Mouse (Mus musculus) kidney, embryonic 14.5 days (tissue): Measurements from ENCODE around the gene Homer2. TPM values are rescaled to one million over a fixed set of nuclear protein-coding genes. Genes with fewer than 3 reads are reported as not detected.

Source experiments
- ATAC-seq: fragments of 200-750 bp; cut with Nextera tagmentation; 2 replicates; pipeline ENCODE4 v1.8.0; 2017; ENCODE audit warnings: moderate number of reproducible peaks, mild to moderate bottlenecking, moderate TSS enrichment, moderate library complexity; ENCODE audit not compliant: low FRiP score, low TSS enrichment
- H3K27ac ChIP-seq: fragments of 300-500 bp; sonication (generic); 2 replicates; pipeline ENCODE4 v1.5.1; 2014; ENCODE audit warnings: low read depth, mild to moderate bottlenecking, low read length, moderate library complexity, mixed read lengths
- H3K27me3 ChIP-seq: fragments of 300-500 bp; sonication (generic); 2 replicates; pipeline ENCODE4 v1.6.1; 2014; ENCODE audit warnings: mild to moderate bottlenecking, low read length; ENCODE audit not compliant: control insufficient read depth, insufficient read depth
- H3K36me3 ChIP-seq: fragments of 300-500 bp; sonication (generic); 2 replicates; pipeline ENCODE4 v1.6.1; 2014; ENCODE audit warnings: low read length, mixed read lengths; ENCODE audit not compliant: control insufficient read depth, insufficient read depth
- H3K4me1 ChIP-seq: fragments of 300-500 bp; sonication (generic); 2 replicates; pipeline ENCODE4 v1.6.1; 2014; ENCODE audit warnings: low read length, mixed read lengths; ENCODE audit not compliant: control insufficient read depth, insufficient read depth
- H3K4me2 ChIP-seq: fragments of 300-500 bp; sonication (generic); replicated peaks from 2 replicates; pipeline ENCODE4 v1.6.1; 2014; ENCODE audit warnings: low read depth, mild to moderate bottlenecking, low read length
- H3K4me3 ChIP-seq: fragments of 300-500 bp; sonication (generic); 2 replicates; pipeline ENCODE4 v1.5.1; 2014; ENCODE audit warnings: mild to moderate bottlenecking, low read length
- H3K9ac ChIP-seq: fragments of 300-500 bp; sonication (generic); 2 replicates; pipeline ENCODE4 v1.6.1; 2014; ENCODE audit warnings: low read depth, mild to moderate bottlenecking, low read length, moderate library complexity
- H3K9me3 ChIP-seq: fragments of 300-500 bp; sonication (generic); 2 replicates; pipeline ENCODE4 v1.6.1; 2016; ENCODE audit warnings: low read length; ENCODE audit not compliant: control insufficient read depth
- WGBS: fragments of 180-500 bp; shearing (Covaris S2); extraction: QIAGEN DNeasy Blood & Tissue Kit; methylation state at CpG from one replicate; pipeline ENCODE4 v1.1.7; 2014; 5-methylcytosine and 5-hydroxymethylcytosine counted together
- polyA plus RNA-seq: library from polyadenylated mRNA; unstranded; fragments of >200 nt; fragmentation: Nextera tagmentation; extraction: Ambion mirVana; gene quantifications from 2 replicates; pipeline ENCODE4 v1.2.1, GENCODE M21; 2014

Homer2 gene
- polyA plus RNA-seq, 1 experiment from 2014 or later: 14.5 TPM

GRCm38 (mm10) chr7:81569851-81570250 lies 137.5 kb downstream of the Homer2 start:
- no peak for ATAC-seq
- H3K4me1 ChIP-seq: 0 out of 2 replicates have a peak, but pooled peaks cover 6% of the 10 kb centered on the region
- WGBS: 100% methylated on average over 1 of the region's 1 CpGs

DNA sequence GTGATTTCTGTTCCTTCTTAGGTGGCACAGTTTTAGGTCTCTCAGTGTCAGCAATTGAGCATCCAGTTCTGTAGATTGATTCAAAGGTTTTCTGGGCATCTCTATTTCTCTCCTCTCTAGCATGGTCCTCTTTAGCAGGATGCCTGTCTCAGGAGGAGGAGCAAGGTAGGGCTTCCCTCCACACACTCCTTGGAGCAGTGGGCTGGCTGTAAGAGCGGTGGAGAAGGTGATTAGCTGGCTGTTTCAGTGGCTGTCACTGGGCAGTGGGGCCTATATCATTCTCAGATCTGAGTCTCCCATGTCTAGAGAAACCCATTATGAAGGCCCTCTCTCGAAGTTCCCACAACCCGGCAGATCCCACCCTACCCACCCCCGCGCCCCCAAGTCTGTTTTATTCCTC lies 139.9 kb downstream of the Homer2 start:
- H3K9me3 ChIP-seq: no peaks in the 10 kb centered on the region
- WGBS: 88% methylated on average over 5 of the region's 5 CpGs
- H3K27me3 ChIP-seq: no peaks in the 10 kb centered on the region

More at GRCm38 (mm10) chr7:81569851-81570250, 137.5 kb downstream of the Homer2 start:
- Histone ChIP-seq H3K36me3 (peaks cover 1% of the 10 kb centered on the region; the same call in 1 of the 2 replicates), H3K27me3 (no peaks in the 10 kb centered on the region), H3K9me3 (no peaks in the 10 kb centered on the region), H3K9ac (no peak overlapping the region), H3K27ac (no peak overlapping the region), H3K4me3 (no peak overlapping the region), H3K4me2 (no peak overlapping the region)

GRCm38 (mm10) chr7:81566892-81567291 lies 140.4 kb downstream of the Homer2 start, which contains the start of gene Fsd2:
Gene Fsd2, minus strand, starts transcription at chr7:81566944.
- H3K27ac ChIP-seq: no peak within 1 kb of the TSS
- no peak within 1 kb of the TSS for H3K9ac ChIP-seq
- WGBS: 60% methylated on average over 9 of the region's 9 CpGs
- H3K4me3 ChIP-seq: no peak within 1 kb of the TSS
- H3K4me2 ChIP-seq: no peak within 1 kb of the TSS
- no peaks in the 10 kb centered on the region for H3K9me3 ChIP-seq
- no peak for ATAC-seq
- no peaks in the 10 kb centered on the region for H3K27me3 ChIP-seq
- 0 out of 2 replicates have a peak, but pooled peaks cover under 1% of the 10 kb centered on the region for H3K4me1 ChIP-seq
- no peaks in the 10 kb centered on the region for H3K36me3 ChIP-seq

More for the DNA sequence above, 139.9 kb downstream of the Homer2 start:
- no peak for ATAC-seq
- no peak overlapping the region for H3K4me3 ChIP-seq
- 0 out of 2 replicates have a peak, but pooled peaks cover 5% of the 10 kb centered on the region for H3K4me1 ChIP-seq
- no peaks in the 10 kb centered on the region for H3K36me3 ChIP-seq
- H3K9ac ChIP-seq: no peak overlapping the region
- no peak overlapping the region for H3K4me2 ChIP-seq
- H3K27ac ChIP-seq: no peak overlapping the region

DNA sequence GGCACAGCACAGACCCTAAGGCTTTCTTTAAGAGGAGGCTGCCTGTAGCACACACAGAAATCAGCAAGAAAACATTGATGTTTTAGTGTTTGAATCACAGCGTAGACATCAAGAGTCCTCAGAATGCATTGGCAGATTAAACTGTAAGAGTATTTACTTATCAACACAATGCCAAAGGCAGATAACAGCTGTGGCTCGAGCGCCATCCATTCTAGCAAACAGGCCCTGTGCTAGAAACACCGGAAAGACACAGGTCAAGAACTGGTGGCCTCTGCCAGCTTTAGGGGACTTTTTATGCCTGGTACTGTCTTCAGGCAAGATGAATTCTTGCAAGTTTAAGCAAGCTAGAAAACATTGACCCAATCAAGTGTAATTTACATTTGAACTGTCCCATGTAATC lies 141.0 kb downstream of the Homer2 start:
- H3K4me3 ChIP-seq: no peak overlapping the region
- 77% methylated on average over 4 of the region's 4 CpGs for WGBS
- H3K4me2 ChIP-seq: no peak overlapping the region
- no peaks in the 10 kb centered on the region for H3K27me3 ChIP-seq
- no peaks in the 10 kb centered on the region for H3K36me3 ChIP-seq
- H3K9me3 ChIP-seq: no peaks in the 10 kb centered on the region
- ATAC-seq: no peak
- no peak overlapping the region for H3K27ac ChIP-seq
- no peak overlapping the region for H3K9ac ChIP-seq
- H3K4me1 ChIP-seq: no peaks in the 10 kb centered on the region

GRCm38 (mm10) chr7:81565381-81566055 lies 141.8 kb downstream of the Homer2 start:
- 65% methylated on average over 7 of the region's 7 CpGs for WGBS
- H3K9ac ChIP-seq: no peak overlapping the region
- no peaks in the 10 kb centered on the region for H3K9me3 ChIP-seq
- no peak overlapping the region for H3K4me2 ChIP-seq
- H3K4me1 ChIP-seq: no peaks in the 10 kb centered on the region
- H3K4me3 ChIP-seq: no peak overlapping the region
- H3K27ac ChIP-seq: no peak overlapping the region
- ATAC-seq: no peak
- no peaks in the 10 kb centered on the region for H3K36me3 ChIP-seq
- H3K27me3 ChIP-seq: no peaks in the 10 kb centered on the region

- Histone ChIP-seq H3K4me1 (no peaks in the 10 kb centered on the region), H3K4me3 (no peak overlapping the region), H3K27ac (no peak overlapping the region), H3K9me3 (no peaks in the 10 kb centered on the region), H3K36me3 (no peaks in the 10 kb centered on the region), H3K9ac (no peak overlapping the region), H3K27me3 (no peaks in the 10 kb centered on the region), H3K4me2 (no peak overlapping the region)
- ATAC-seq: no peak
- WGBS: 80% methylated on average over 7 of the region's 7 CpGs
Observed at GRCm38 (mm10) chr7:81564766-81565165, 142.6 kb downstream of the Homer2 start.

DNA sequence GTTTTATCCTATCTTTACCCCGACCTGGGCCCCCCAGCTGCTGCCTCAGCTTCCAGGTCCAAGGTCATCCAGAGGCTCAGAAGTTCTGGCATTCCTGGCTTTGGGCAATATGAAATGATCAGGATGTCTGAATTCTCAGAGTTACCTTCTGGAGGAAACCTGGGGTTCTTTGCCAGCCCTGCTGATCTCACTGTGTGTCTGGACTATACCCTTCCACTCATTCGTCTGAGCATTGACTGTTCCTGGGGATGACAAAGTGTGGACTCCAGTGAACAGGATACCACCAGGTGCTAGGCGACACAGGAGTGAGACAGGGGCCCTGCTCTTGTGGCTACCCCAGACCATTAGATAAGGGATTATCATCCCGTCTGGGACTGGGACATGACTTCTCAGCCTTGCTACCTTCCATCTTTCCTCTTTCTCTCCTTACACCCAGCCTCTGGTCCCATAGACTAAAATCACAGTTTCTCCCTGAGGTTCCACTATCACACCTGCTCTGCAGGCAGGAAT lies 143.8 kb downstream of the Homer2 start:
- Histone ChIP-seq H3K4me3 (no peak overlapping the region), H3K4me2 (no peak overlapping the region), H3K4me1 (no peaks in the 10 kb centered on the region), H3K27ac (no peak overlapping the region), H3K9me3 (no peaks in the 10 kb centered on the region), H3K27me3 (no peaks in the 10 kb centered on the region), H3K36me3 (no peaks in the 10 kb centered on the region), H3K9ac (no peak overlapping the region)
- 81% methylated on average over 4 of the region's 4 CpGs for WGBS
- ATAC-seq: no peak

DNA sequence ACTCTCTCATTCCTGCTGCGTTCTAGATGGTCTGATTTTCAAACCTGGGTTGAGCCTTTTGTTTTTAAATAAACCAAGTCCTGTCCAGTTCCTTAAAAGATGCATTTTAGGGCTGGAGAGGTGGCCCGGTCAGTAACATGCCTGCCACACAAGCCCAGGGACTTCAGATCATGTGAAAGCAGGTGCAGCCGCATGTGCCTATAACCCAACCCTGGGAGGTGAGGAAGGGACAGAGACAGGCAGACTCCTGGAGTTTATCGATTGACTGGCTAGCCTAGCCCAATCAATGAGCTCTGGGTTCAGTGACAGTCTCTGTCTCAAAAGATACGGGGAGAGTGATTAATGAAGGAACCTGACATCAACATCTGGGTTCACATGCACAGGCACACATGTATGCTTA lies 146.1 kb downstream of the Homer2 start:
- Histone ChIP-seq H3K36me3 (no peaks in the 10 kb centered on the region), H3K4me3 (no peak overlapping the region), H3K4me1 (no peaks in the 10 kb centered on the region), H3K4me2 (no peak overlapping the region), H3K9me3 (no peaks in the 10 kb centered on the region), H3K9ac (no peak overlapping the region), H3K27me3 (no peaks in the 10 kb centered on the region), H3K27ac (no peak overlapping the region)
- ATAC-seq: no peak
- WGBS: 85% methylated on average over 5 of the region's 5 CpGs
